Mouse (Mus musculus) liver, adult 2 months (tissue): ENCODE measurements around the gene Cd274. TPM values are rescaled to one million over a fixed set of nuclear protein-coding genes. Genes with fewer than 3 reads are reported as not detected.

Experiments
- DNase-seq: peaks from one replicate; pipeline ENCODE4 v3.0.0-alpha.2; 2011; ENCODE audit warnings: low read depth, low spot score; ENCODE audit errors: extremely low read depth
- H3K27ac ChIP-seq: fragments of 200-500 bp; replicated peaks from 2 replicates; pipeline ENCODE4 v1.5.1; 2012; ENCODE audit warnings: low read depth, mild to moderate bottlenecking, control low read depth, inconsistent platforms, low read length; ENCODE audit not compliant: insufficient read depth
- H3K27me3 ChIP-seq: fragments of 200-500 bp; 2 replicates; pipeline ENCODE4 v1.6.1; 2012; ENCODE audit warnings: mild to moderate bottlenecking, moderate library complexity, low read length, inconsistent platforms; ENCODE audit not compliant: control insufficient read depth, insufficient read depth
- H3K36me3 ChIP-seq: fragments of 200-500 bp; 2 replicates; pipeline ENCODE4 v1.6.1; 2012; ENCODE audit warnings: low read length, inconsistent platforms; ENCODE audit not compliant: control insufficient read depth, insufficient read depth
- H3K4me1 ChIP-seq: fragments of 200-500 bp; 2 replicates; pipeline ENCODE4 v1.6.1; 2011; ENCODE audit warnings: low read length; ENCODE audit not compliant: control insufficient read depth, insufficient read depth
- H3K4me3 ChIP-seq: fragments of 200-500 bp; 2 replicates; pipeline ENCODE4 v1.5.1; 2011; ENCODE audit warnings: low read depth, mild to moderate bottlenecking, control low read depth, low read length, moderate library complexity; ENCODE audit not compliant: insufficient read depth
- H3K79me2 ChIP-seq: fragments of 200-500 bp; 2 replicates; pipeline ENCODE4 v1.6.1; 2012; ENCODE audit warnings: inconsistent platforms, mild to moderate bottlenecking, low read length, moderate library complexity; ENCODE audit not compliant: control insufficient read depth, insufficient read depth
- H3K9ac ChIP-seq: fragments of 200-500 bp; 2 replicates; pipeline ENCODE4 v1.6.1; 2012; ENCODE audit warnings: low read depth, mild to moderate bottlenecking, control low read depth, inconsistent platforms, low read length
- CTCF ChIP-seq: fragments of 200-500 bp; IDR thresholded peaks from 2 replicates; pipeline ENCODE4 v1.5.1; 2011; ENCODE audit warnings: low read depth, low read length, control low read depth
- POLR2A ChIP-seq: fragments of 200-500 bp; IDR thresholded peaks from 2 replicates; pipeline ENCODE4 v1.6.1; 2011; ENCODE audit warnings: low read length, control low read depth; ENCODE audit not compliant: insufficient read depth; ENCODE audit errors: extremely low read depth
- WGBS: fragments of 180-500 bp; shearing (Covaris S2); methylation state at CpG from one replicate; pipeline ENCODE4 v1.1.7; 2018; 5-methylcytosine and 5-hydroxymethylcytosine counted together
- polyA plus RNA-seq: library from polyadenylated mRNA; depleted of rRNA; stranded (reverse); fragments of >200 nt; gene quantifications from 2 replicates; pipeline ENCODE4 v1.2.3, GENCODE M21; 2012
- total RNA-seq: library from RNA; depleted of rRNA; stranded (reverse); fragments of >200 nt; gene quantifications from 2 replicates; pipeline ENCODE4 v1.2.3, GENCODE M21; 2014

Gene Cd274
- total and polyA plus RNA-seq, 2 experiments: 1.2 to 2.1 TPM

DNA sequence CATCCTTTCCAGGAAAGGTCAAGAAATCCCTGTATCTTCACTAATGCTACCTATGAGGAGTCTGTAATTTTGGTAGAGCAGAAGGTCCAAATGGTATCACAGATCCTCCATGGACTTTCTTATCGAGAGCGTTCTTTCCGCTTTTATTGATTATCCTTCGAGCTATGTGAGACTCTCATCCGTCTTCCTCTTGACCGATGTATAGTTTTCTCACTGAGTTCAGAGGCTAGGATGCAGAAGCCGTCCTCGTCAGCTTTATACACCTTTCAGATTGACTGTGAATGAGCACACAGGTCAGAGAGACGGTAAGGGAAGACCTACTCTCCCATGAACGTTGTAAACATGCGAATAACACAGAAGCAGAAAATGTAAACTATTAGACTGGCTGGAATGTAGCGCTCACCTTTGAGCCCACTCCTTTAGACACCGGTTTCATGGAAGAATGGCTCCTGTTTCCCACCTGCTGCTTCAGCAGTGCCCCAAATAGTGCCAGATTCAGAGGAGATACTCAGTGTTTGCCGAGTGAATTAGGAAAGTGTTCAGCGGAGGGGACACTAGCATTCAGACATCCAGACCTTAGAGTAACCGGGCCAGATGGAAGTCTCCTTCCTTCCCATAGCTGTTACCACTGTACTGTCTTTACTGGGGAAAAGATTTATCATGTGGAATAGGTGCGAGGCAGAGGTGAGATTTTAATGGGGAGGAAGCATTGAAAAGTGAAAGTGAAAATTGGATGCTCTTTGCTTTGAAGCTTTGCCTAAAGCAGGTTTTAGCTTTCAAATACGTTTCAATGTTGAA, 4.2 kb downstream of the Cd274 start:
- DNase-seq: peak; percentile 71
- Histone ChIP-seq H3K27me3 (no peaks in the 10 kb centered on the region), H3K9ac (peak overlapping the region; percentile 85), H3K4me1 (peaks cover 8% of the 10 kb centered on the region), H3K27ac (peak overlapping the region; percentile 90), H3K79me2 (no peaks in the 10 kb centered on the region), H3K4me3 (peak overlapping the region; percentile 73), H3K36me3 (no peaks in the 10 kb centered on the region)
- 27% methylated on average over 18 of the region's 18 CpGs for WGBS
- TF ChIP-seq CTCF: no peak
- TF ChIP-seq POLR2A: no peak

DNA sequence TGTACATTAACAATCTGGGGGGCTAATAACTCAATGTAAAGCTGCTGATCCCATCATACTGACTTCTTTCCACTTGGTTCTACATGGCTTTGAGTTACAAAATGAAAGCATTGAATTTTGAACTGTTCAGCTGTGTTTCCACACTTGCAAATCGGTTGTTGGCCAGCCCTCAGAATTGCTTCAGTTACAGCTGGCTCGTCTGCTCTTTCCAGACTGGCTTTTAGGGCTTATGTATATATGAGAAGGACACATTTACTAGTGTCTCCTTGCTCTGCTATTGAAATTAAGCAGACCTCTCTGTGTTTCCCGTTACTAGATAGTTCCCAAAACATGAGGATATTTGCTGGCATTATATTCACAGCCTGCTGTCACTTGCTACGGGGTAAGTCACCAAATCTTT, 4.9 kb downstream of the Cd274 start:
- H3K27ac ChIP-seq: 0 out of 2 replicates have a peak overlapping the region, but pooled peaks have one; percentile 25
- H3K79me2 ChIP-seq: no peaks in the 10 kb centered on the region
- H3K4me1 ChIP-seq: peaks cover 8% of the 10 kb centered on the region
- H3K4me3 ChIP-seq: peak overlapping the region; percentile 73
- no peaks in the 10 kb centered on the region for H3K27me3 ChIP-seq
- peak overlapping the region; percentile 31; the same call in 1 of the 2 replicates for H3K9ac ChIP-seq
- TF ChIP-seq POLR2A (no peak), CTCF (no peak)
- WGBS: 5% methylated on average over 4 of the region's 4 CpGs
- no peaks in the 10 kb centered on the region; the same call in 1 of the 2 replicates for H3K36me3 ChIP-seq
- DNase-seq: peak; percentile 82

DNA sequence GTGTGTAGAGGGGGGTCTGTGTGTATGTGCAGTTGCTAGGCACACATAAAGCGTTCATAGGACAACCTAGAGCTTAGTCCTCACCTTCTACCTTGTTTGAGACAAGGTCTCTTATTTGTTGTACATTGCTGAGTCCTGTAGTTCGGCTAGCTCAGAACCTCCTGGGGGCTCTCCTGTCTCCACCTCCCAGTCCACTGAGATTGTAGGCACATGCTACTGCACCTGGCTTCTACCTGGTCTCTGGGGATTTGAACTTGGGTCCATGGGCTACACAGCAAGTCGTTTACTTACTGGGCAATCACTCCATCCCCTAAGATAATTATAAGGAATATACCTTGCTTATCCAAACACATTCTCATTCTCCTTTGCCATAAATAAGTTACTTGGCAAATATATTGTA, 5.4 kb downstream of the Cd274 start:
- 50% methylated on average over 3 of the region's 3 CpGs for WGBS
- H3K27me3 ChIP-seq: no peaks in the 10 kb centered on the region
- no peak overlapping the region for H3K27ac ChIP-seq
- no peak for TF ChIP-seq CTCF
- TF ChIP-seq POLR2A: no peak
- no peaks in the 10 kb centered on the region for H3K79me2 ChIP-seq
- DNase-seq: no peak
- H3K36me3 ChIP-seq: no peaks in the 10 kb centered on the region; the same call in 1 of the 2 replicates
- H3K4me3 ChIP-seq: no peak overlapping the region
- no peak overlapping the region for H3K9ac ChIP-seq
- peaks cover 8% of the 10 kb centered on the region for H3K4me1 ChIP-seq

DNA sequence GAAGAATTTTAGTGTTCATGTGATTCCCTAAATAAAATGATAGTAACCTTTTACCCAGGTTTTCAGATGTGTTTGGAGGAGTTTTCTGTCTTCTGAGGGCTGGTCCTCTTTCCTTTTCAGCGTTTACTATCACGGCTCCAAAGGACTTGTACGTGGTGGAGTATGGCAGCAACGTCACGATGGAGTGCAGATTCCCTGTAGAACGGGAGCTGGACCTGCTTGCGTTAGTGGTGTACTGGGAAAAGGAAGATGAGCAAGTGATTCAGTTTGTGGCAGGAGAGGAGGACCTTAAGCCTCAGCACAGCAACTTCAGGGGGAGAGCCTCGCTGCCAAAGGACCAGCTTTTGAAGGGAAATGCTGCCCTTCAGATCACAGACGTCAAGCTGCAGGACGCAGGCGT, 6.2 kb downstream of the Cd274 start:
- DNase-seq: no peak
- Histone ChIP-seq H3K36me3 (no peaks in the 10 kb centered on the region; the same call in 1 of the 2 replicates), H3K27me3 (no peaks in the 10 kb centered on the region), H3K9ac (no peak overlapping the region), H3K79me2 (no peaks in the 10 kb centered on the region), H3K4me3 (no peak overlapping the region), H3K4me1 (peaks cover 8% of the 10 kb centered on the region), H3K27ac (no peak overlapping the region)
- no peak for TF ChIP-seq CTCF
- no peak for TF ChIP-seq POLR2A
- WGBS: 78% methylated on average over 11 of the region's 11 CpGs

DNA sequence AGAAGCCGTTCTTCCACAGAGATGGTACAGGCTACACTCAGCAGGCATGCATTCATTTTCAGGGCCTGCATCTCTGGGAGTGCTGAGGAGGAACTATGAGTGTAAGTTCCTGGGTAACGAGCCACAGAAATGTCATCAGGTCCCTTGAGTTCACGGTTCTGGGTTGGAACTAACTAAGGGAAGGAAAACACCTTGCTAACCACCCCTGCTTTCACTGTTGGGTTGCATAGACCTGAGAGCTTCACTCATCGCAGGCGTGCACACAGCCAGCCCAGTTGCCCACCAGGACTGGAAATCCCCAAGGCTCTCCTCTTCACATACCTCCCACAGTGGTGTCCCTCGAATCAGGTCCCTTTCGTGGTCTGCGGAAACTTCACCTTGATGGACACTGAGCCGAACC, 7.7 kb downstream of the Cd274 start:
- no peaks in the 10 kb centered on the region for H3K27me3 ChIP-seq
- peaks cover 7% of the 10 kb centered on the region for H3K4me1 ChIP-seq
- H3K79me2 ChIP-seq: no peaks in the 10 kb centered on the region
- no peak overlapping the region for H3K27ac ChIP-seq
- WGBS: 94% methylated on average over 9 of the region's 9 CpGs
- no peak overlapping the region for H3K4me3 ChIP-seq
- no peak for DNase-seq
- no peaks in the 10 kb centered on the region; the same call in 1 of the 2 replicates for H3K36me3 ChIP-seq
- no peak overlapping the region for H3K9ac ChIP-seq
- no peak for TF ChIP-seq CTCF
- no peak for TF ChIP-seq POLR2A

DNA sequence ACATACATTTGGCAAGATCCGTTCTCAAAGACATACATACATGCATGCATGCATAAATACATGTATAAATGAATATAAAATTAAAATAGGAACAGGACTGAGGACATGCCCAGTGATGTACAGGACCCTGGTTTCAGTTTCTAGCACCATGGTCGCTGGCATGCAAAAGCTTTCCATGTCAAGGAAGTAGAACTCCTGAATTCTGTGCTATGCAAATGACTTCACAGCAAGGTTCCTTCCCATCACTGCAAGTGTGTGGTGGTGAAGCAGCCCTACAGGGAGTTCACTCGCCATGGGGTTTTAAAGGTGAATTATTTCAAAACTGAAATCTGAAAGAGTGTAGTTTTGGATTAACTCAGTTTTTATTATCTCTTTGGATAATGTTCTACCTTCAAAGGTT, 9.1 kb downstream of the Cd274 start:
- no peak for TF ChIP-seq CTCF
- Histone ChIP-seq H3K4me1 (peaks cover 5% of the 10 kb centered on the region), H3K79me2 (no peaks in the 10 kb centered on the region), H3K27ac (no peak overlapping the region), H3K9ac (no peak overlapping the region), H3K27me3 (no peaks in the 10 kb centered on the region), H3K4me3 (no peak overlapping the region), H3K36me3 (no peaks in the 10 kb centered on the region; the same call in 1 of the 2 replicates)
- WGBS: 88% methylated on average over 3 of the region's 3 CpGs
- no peak for DNase-seq
